Mouse (Mus musculus) kidney, adult 2 months (tissue): ENCODE results near the gene Dcaf10.
"Not testable (repeated sequence)": the region's sequence is repeated elsewhere in the genome, so short reads cannot be mapped to it uniquely, and the experiment has no call there.

ENCODE experiments used
- CTCF ChIP-seq: fragments of 200-500 bp; conservative IDR thresholded peaks from 2 replicates; pipeline ENCODE4 v1.5.1; 2011; ENCODE audit warnings: low read depth, mild to moderate bottlenecking, control low read depth, low read length, moderate library complexity, mixed read lengths; ENCODE audit not compliant: insufficient read depth, insufficient read length
- POLR2A ChIP-seq: fragments of 200-500 bp; IDR thresholded peaks from one replicate; pipeline ENCODE4 v1.6.1; 2011; ENCODE audit warnings: low read depth, low read length, control low read depth

DNA sequence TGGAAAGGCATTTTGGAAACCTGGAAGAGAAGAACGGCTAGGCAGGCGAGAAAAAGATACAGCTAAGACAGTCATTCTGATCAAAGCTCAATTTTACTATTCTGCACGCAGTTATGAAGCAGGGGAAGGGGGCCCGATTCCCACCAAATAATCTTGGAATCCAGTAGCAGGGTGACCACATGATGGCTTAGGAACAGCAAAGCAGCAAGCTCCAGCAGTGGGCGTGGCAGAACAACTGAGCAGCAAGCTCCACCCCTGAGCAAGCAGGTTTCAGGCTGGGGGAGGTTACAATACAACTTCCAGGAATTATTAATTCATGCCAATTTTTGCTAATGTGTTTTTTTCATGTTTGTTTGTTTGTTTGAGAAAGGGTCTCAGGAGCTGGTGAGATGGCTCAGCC, 45.4 kb downstream of the Dcaf10 start:
- not testable (repeated sequence) for TF ChIP-seq CTCF, POLR2A
